Mouse (Mus musculus) CH12.LX (cell line): ENCODE results near the gene Ccno. TPM values are rescaled to one million over a fixed set of nuclear protein-coding genes. Genes with fewer than 3 reads are reported as not detected.

Experiments
- DNase-seq: peaks from one replicate; pipeline ENCODE4 v3.0.0-alpha.2; 2013; ENCODE audit errors: extremely low read depth
- H3K27ac ChIP-seq: 2 replicates; pipeline ENCODE4 v1.5.1; 2012; ENCODE audit warnings: low read depth, mild to moderate bottlenecking, control low read depth, moderate library complexity; ENCODE audit not compliant: insufficient read depth
- H3K27me3 ChIP-seq: replicated peaks from 2 replicates; pipeline ENCODE3; 2012; ENCODE audit warnings: inconsistent platforms
- H3K36me3 ChIP-seq, 2 experiments: replicated peaks in 1 of 2; 2 replicates each; pipeline versions ENCODE3 to v1.6.1; 2012; ENCODE audit warnings: inconsistent platforms in 1 of 2, low read length in 1 of 2, mild to moderate bottlenecking in 1 of 2, mixed read lengths in 1 of 2, moderate library complexity in 1 of 2; ENCODE audit not compliant: control insufficient read depth in 1 of 2, insufficient read depth in 1 of 2
- H3K4me1 ChIP-seq, 2 experiments: 2 replicates each; pipeline ENCODE4 v1.6.1; 2012; ENCODE audit warnings: inconsistent platforms in 1 of 2, moderate library complexity in 1 of 2; ENCODE audit not compliant: insufficient read depth in 2 of 2, control insufficient read depth in 1 of 2
- H3K4me2 ChIP-seq: 2 replicates; pipeline ENCODE4 v1.6.1; 2012; ENCODE audit warnings: low read depth, mild to moderate bottlenecking, control low read depth; ENCODE audit not compliant: poor library complexity, insufficient read depth, severe bottlenecking
- H3K4me3 ChIP-seq, 3 experiments: fragments of 150-350 bp in 1 of 3; sonication (generic) in 1 of 3; replicated peaks in 1 of 3; 2 replicates each; pipeline versions ENCODE3 to v1.5.1; 2011 to 2012; ENCODE audit warnings: low read depth in 2 of 3, low read length in 2 of 3, mild to moderate bottlenecking in 2 of 3, moderate library complexity in 2 of 3, control low read depth in 1 of 3, improper control_type of control experiment in 1 of 3, inconsistent platforms in 1 of 3, mixed read lengths in 1 of 3; ENCODE audit not compliant: poor library complexity in 1 of 3
- H3K79me2 ChIP-seq: replicated peaks from 2 replicates; pipeline ENCODE4 v1.6.1; 2012; ENCODE audit warnings: mild to moderate bottlenecking, moderate library complexity; ENCODE audit not compliant: control insufficient read depth, poor library complexity, insufficient read depth, severe bottlenecking; ENCODE audit errors: extremely low read depth
- H3K9ac ChIP-seq: 2 replicates; pipeline ENCODE4 v1.6.1; 2012; ENCODE audit warnings: low read depth, mild to moderate bottlenecking, control low read depth, moderate library complexity; ENCODE audit not compliant: insufficient read depth
- H3K9me3 ChIP-seq: replicated peaks from 2 replicates; pipeline ENCODE3; 2012; ENCODE audit warnings: low read length, inconsistent platforms, mixed read lengths
- BHLHE40 ChIP-seq: IDR thresholded peaks from 2 replicates; pipeline ENCODE4 v1.6.1; 2011; ENCODE audit warnings: mild to moderate bottlenecking, low read depth, low read length, improper control_type of control experiment
- CHD1 ChIP-seq: IDR thresholded peaks from 2 replicates; pipeline ENCODE4 v1.6.1; 2012; ENCODE audit warnings: low read depth, low read length, improper control_type of control experiment, inconsistent platforms
- CHD2 ChIP-seq: IDR thresholded peaks from 2 replicates; pipeline ENCODE4 v1.6.1; 2011; ENCODE audit warnings: low read length, improper control_type of control experiment
- CTCF ChIP-seq, 2 experiments: IDR thresholded peaks in 1 of 2; conservative IDR thresholded peaks in 1 of 2; 2 replicates each; pipeline ENCODE4 v1.5.1; 2011 to 2012; ENCODE audit warnings: low read depth in 2 of 2, low read length in 2 of 2, improper control_type of control experiment in 1 of 2, inconsistent platforms in 1 of 2, mild to moderate bottlenecking in 1 of 2, moderate library complexity in 1 of 2
- ELF1 ChIP-seq: IDR thresholded peaks from 2 replicates; pipeline ENCODE4 v1.6.1; 2014; ENCODE audit warnings: low read depth, mild to moderate bottlenecking, inconsistent platforms, low read length, improper control_type of control experiment
- EP300 ChIP-seq: IDR thresholded peaks from 2 replicates; pipeline ENCODE4 v1.6.1; 2011; ENCODE audit warnings: low read length, improper control_type of control experiment
- ETS1 ChIP-seq: conservative IDR thresholded peaks from 2 replicates; pipeline ENCODE4 v1.6.1; 2012; ENCODE audit warnings: low read depth, mild to moderate bottlenecking, inconsistent platforms, low read length, improper control_type of control experiment, moderate library complexity
- GABPA ChIP-seq: IDR thresholded peaks from 2 replicates; pipeline ENCODE4 v1.6.1; 2012; ENCODE audit warnings: low read depth, low read length, improper control_type of control experiment, inconsistent platforms; ENCODE audit not compliant: insufficient replicate concordance
- IRF4 ChIP-seq: IDR thresholded peaks from 2 replicates; pipeline ENCODE4 v1.6.1; 2014; ENCODE audit warnings: low read depth, mild to moderate bottlenecking, inconsistent platforms, low read length, improper control_type of control experiment
- JUND ChIP-seq: conservative IDR thresholded peaks from 2 replicates; pipeline ENCODE4 v1.6.1; 2011; ENCODE audit warnings: low read depth, low read length, improper control_type of control experiment
- KAT2A ChIP-seq: IDR thresholded peaks from 2 replicates; pipeline ENCODE4 v1.6.1; 2012; ENCODE audit warnings: low read length, improper control_type of control experiment, inconsistent platforms; ENCODE audit not compliant: insufficient replicate concordance
- MAFK ChIP-seq: IDR thresholded peaks from 2 replicates; pipeline ENCODE4 v1.6.1; 2011; ENCODE audit warnings: low read length, improper control_type of control experiment; ENCODE audit not compliant: insufficient replicate concordance
- MAX ChIP-seq: IDR thresholded peaks from 2 replicates; pipeline ENCODE4 v1.6.1; 2011; ENCODE audit warnings: low read length, improper control_type of control experiment
- MEF2A ChIP-seq: IDR thresholded peaks from 2 replicates; pipeline ENCODE4 v1.6.1; 2014; ENCODE audit warnings: low read depth, mild to moderate bottlenecking, inconsistent platforms, low read length, improper control_type of control experiment, borderline replicate concordance
- MXI1 ChIP-seq: IDR thresholded peaks from 2 replicates; pipeline ENCODE4 v1.6.1; 2011; ENCODE audit warnings: mild to moderate bottlenecking, low read depth, low read length, improper control_type of control experiment
- NELFE ChIP-seq: IDR thresholded peaks from 2 replicates; pipeline ENCODE4 v1.6.1; 2011; ENCODE audit warnings: low read depth, low read length, improper control_type of control experiment
- NRF1 ChIP-seq: IDR thresholded peaks from 2 replicates; pipeline ENCODE4 v1.6.1; 2014; ENCODE audit warnings: low read depth, mild to moderate bottlenecking, inconsistent platforms, low read length, improper control_type of control experiment, moderate library complexity
- PAX5 ChIP-seq: IDR thresholded peaks from 2 replicates; pipeline ENCODE4 v1.6.1; 2012; ENCODE audit warnings: low read length, inconsistent platforms, mixed read lengths
- POLR2A ChIP-seq: IDR thresholded peaks from 2 replicates; pipeline ENCODE4 v1.6.1; 2011; ENCODE audit warnings: low read depth, mild to moderate bottlenecking, improper control_type of control experiment, low read length
- RAD21 ChIP-seq: IDR thresholded peaks from 2 replicates; pipeline ENCODE4 v1.6.1; 2011; ENCODE audit warnings: low read depth, mild to moderate bottlenecking, low read length, improper control_type of control experiment, moderate library complexity
- RCOR1 ChIP-seq: conservative IDR thresholded peaks from 2 replicates; pipeline ENCODE4 v1.6.1; 2012; ENCODE audit warnings: low read depth, mild to moderate bottlenecking, inconsistent platforms, low read length, improper control_type of control experiment
- SIN3A ChIP-seq: IDR thresholded peaks from 2 replicates; pipeline ENCODE4 v1.6.1; 2012; ENCODE audit warnings: low read length, improper control_type of control experiment, inconsistent platforms
- TBP ChIP-seq: conservative IDR thresholded peaks from 2 replicates; pipeline ENCODE4 v1.6.1; 2011; ENCODE audit warnings: low read depth, low read length, improper control_type of control experiment
- TCF12 ChIP-seq: IDR thresholded peaks from 2 replicates; pipeline ENCODE4 v1.6.1; 2014; ENCODE audit warnings: low read depth, mild to moderate bottlenecking, inconsistent platforms, low read length, improper control_type of control experiment
- USF1 ChIP-seq: IDR thresholded peaks from 2 replicates; pipeline ENCODE4 v1.6.1; 2014; ENCODE audit warnings: low read depth, mild to moderate bottlenecking, inconsistent platforms, low read length, improper control_type of control experiment
- USF2 ChIP-seq: conservative IDR thresholded peaks from 2 replicates; pipeline ENCODE4 v1.6.1; 2011; ENCODE audit warnings: low read depth, low read length, improper control_type of control experiment
- ZKSCAN1 ChIP-seq: IDR thresholded peaks from 2 replicates; pipeline ENCODE4 v1.6.1; 2012; ENCODE audit warnings: low read depth, inconsistent platforms, low read length, improper control_type of control experiment, borderline replicate concordance
- ZNF384 ChIP-seq: IDR thresholded peaks from 2 replicates; pipeline ENCODE4 v1.6.1; 2012; ENCODE audit warnings: low read depth, low read length, improper control_type of control experiment, inconsistent platforms
- dilution Hi-C: fragments of 300-500 bp; cut with MboI; formaldehyde crosslinking; loops from 2 replicates; pipeline ENCODE4 v1.14.3; 2020; ENCODE audit warnings: low sequenced_read_pairs; ENCODE audit not compliant: extremely low pct_unique_long_range_greater_than_20kb, extremely low pct_ligation_motif_present
- in situ Hi-C: fragments of 300-500 bp; cut with MboI; formaldehyde crosslinking; loops from 3 replicates; pipeline ENCODE4 v1.14.3; 2019; ENCODE audit warnings: low sequenced_read_pairs, low pct_ligation_motif_present, low pct_unique_long_range_greater_than_20kb, mixed read lengths
- polyA plus RNA-seq: library from polyadenylated mRNA; unstranded; fragments of >175 nt; gene quantifications from 2 replicates; pipeline ENCODE4 v1.2.1, GENCODE M21; 2012; ENCODE audit warnings: low read depth; ENCODE audit not compliant: insufficient read length
- total RNA-seq, 2 experiments: library from RNA; depleted of rRNA; stranded (reverse); fragments of 300-350 nt in 1 of 2; fragments of >200 nt in 1 of 2; gene quantifications; 2 replicates each; pipeline ENCODE4 v1.2.3; 2012 to 2014

The Ccno gene
- total and polyA plus RNA-seq, 3 experiments = 0.16 to 0.54 (median 0.21) TPM

- Histone ChIP-seq H3K27ac (no peak overlapping the region), H3K9me3 (no peaks in the 10 kb centered on the region), H3K27me3 (peaks cover 6% of the 10 kb centered on the region), H3K9ac (no peak overlapping the region), H3K4me3 (no peak overlapping the region), H3K36me3 (no peaks in the 10 kb centered on the region), H3K4me1 (peaks cover 14 to 22% of the 10 kb centered on the region in 2 experiments), H3K4me2 (no peak overlapping the region), H3K79me2 (no peaks in the 10 kb centered on the region)
- in situ Hi-C loops = no loop called here
- no peak for DNase-seq
- TF ChIP-seq POLR2A (no peak), MEF2A (no peak), RAD21 (no peak), ZKSCAN1 (no peak), ZNF384 (no peak), CTCF (conservative IDR thresholded peaks at IDR 0.05 in 1 of 2, IDR thresholded peaks at IDR 0.05 in 1 of 2; ENCODE audit: low read depth in 2 of 2, low read length in 2 of 2) (no peak), CHD1 (no peak), PAX5 (no peak), USF1 (no peak), ETS1 (no peak), SIN3A (no peak), MXI1 (no peak), IRF4 (no peak), NRF1 (no peak), GABPA (no peak), KAT2A (no peak), USF2 (no peak), RCOR1 (no peak), JUND (no peak)
- dilution Hi-C loops = no loop called here
Observed at GRCm38 (mm10) chr13:113021521-113021920, 33.9 kb downstream of the Ccno start.

- DNase-seq = peak; percentile 48
- Histone ChIP-seq H3K4me3 (no peak overlapping the region), H3K27me3 (peaks cover 6% of the 10 kb centered on the region), H3K9ac (no peak overlapping the region), H3K36me3 (no peaks in the 10 kb centered on the region), H3K4me1 (peaks cover 17 to 22% of the 10 kb centered on the region in 2 experiments), H3K4me2 (peak overlapping the region; percentile 51), H3K27ac (no peak overlapping the region), H3K9me3 (no peaks in the 10 kb centered on the region), H3K79me2 (no peaks in the 10 kb centered on the region)
- dilution Hi-C loops = no loop called here
- TF ChIP-seq ETS1 (peak; percentile 57), MAFK (peak; percentile 97), POLR2A (no peak), BHLHE40 (peak; percentile 66), GABPA (no peak), USF1 (no peak), TBP (no peak), NELFE (no peak), PAX5 (no peak), MXI1 (0 out of 2 replicates have a peak, but pooled peaks have one; percentile 32), ELF1 (no peak), MAX (no peak), EP300 (0 out of 2 replicates have a peak, but pooled peaks have one; percentile 4), CHD2 (no peak), NRF1 (peak; percentile 62), TCF12 (no peak)
- in situ Hi-C loops = no loop called here
Observed at GRCm38 (mm10) chr13:113022467-113022866, 34.9 kb downstream of the Ccno start.
